Comparison of ENCODE assay signal across 8 mouse cellular contexts in genomic region chr13:112987532-112987943, GRCm38 (mm10). TPM values are rescaled to one million over a fixed set of nuclear protein-coding genes. Genes with fewer than 3 reads are reported as not detected.
DNase-seq lines count a peak whose midpoint lies in the region; ATAC-seq and TF ChIP-seq lines count a peak whose summit lies in the region.

Gene Ccno (plus strand): TSS chr13:112987802.

- H3K27ac ChIP-seq in bone marrow macrophage, adult 2 months (ENCODE audit: insufficient read depth, low read depth, low read length) = no peak within 1 kb of the TSS
- H3K27ac ChIP-seq in embryonic fibroblast, embryonic 13.5 days (ENCODE audit: insufficient read depth, low read length) = no peak within 1 kb of the TSS
- H3K27ac ChIP-seq in kidney, embryonic 14.5 days (ENCODE audit: low read depth, low read length) = no peak within 1 kb of the TSS
- no peak within 1 kb of the TSS for H3K27ac ChIP-seq in limb, embryonic 14.5 days (replicated peaks; ENCODE audit: low read depth, low read length)
- no peak within 1 kb of the TSS for H3K27ac ChIP-seq in midbrain, postnatal 0 days (ENCODE audit: low read depth, low read length)

- H3K4me3 ChIP-seq in bone marrow macrophage, adult 2 months (ENCODE audit: insufficient read depth, low read length) = peak within 1 kb of the TSS; percentile 62
- H3K4me3 ChIP-seq in embryonic fibroblast, embryonic 13.5 days (ENCODE audit: insufficient read depth, low read length) = peak within 1 kb of the TSS; percentile 42
- H3K4me3 ChIP-seq in kidney, embryonic 14.5 days (ENCODE audit: low read length) = peak within 1 kb of the TSS; percentile 53
- peak within 1 kb of the TSS; percentile 54 for H3K4me3 ChIP-seq in limb, embryonic 14.5 days (replicated peaks; ENCODE audit: low read length)
- H3K4me3 ChIP-seq in midbrain, postnatal 0 days (ENCODE audit: low read depth, low read length) = peak within 1 kb of the TSS; percentile 58

- no peaks in the 10 kb centered on the region for H3K36me3 ChIP-seq in kidney, embryonic 14.5 days (ENCODE audit: control insufficient read depth, insufficient read depth, low read length)
- no peaks in the 10 kb centered on the region for H3K36me3 ChIP-seq in limb, embryonic 14.5 days (ENCODE audit: control insufficient read depth, insufficient read depth, low read length)
- H3K36me3 ChIP-seq in midbrain, postnatal 0 days (ENCODE audit: insufficient read depth, low read length) = no peaks in the 10 kb centered on the region

- no peaks in the 10 kb centered on the region for H3K9me3 ChIP-seq in kidney, embryonic 14.5 days (ENCODE audit: control insufficient read depth, low read length)
- no peaks in the 10 kb centered on the region for H3K9me3 ChIP-seq in limb, embryonic 14.5 days (ENCODE audit: control insufficient read depth, low read length)
- H3K9me3 ChIP-seq in midbrain, postnatal 0 days (ENCODE audit: low read length) = no peaks in the 10 kb centered on the region

- no peak for TF ChIP-seq CTCF in bone marrow macrophage, adult 2 months (IDR thresholded peaks at IDR 0.05; ENCODE audit: low read depth, low read length)
- no peak for TF ChIP-seq CTCF in embryonic fibroblast, embryonic 13.5 days (IDR thresholded peaks at IDR 0.05; ENCODE audit: borderline replicate concordance, insufficient read depth, low read length)
- 0 out of 2 replicates have a peak, but pooled peaks have one; percentile 1 for TF ChIP-seq CTCF in midbrain, postnatal 0 days (IDR thresholded peaks at IDR 0.05)

- under 1% methylated on average over 45 of the region's 47 CpGs for WGBS in kidney, embryonic 14.5 days
- WGBS in limb, embryonic 14.5 days = under 1% methylated on average over 33 of the region's 47 CpGs
- WGBS in midbrain, postnatal 0 days = 1% methylated on average over 45 of the region's 47 CpGs

- peaks cover 7% of the 10 kb centered on the region for H3K4me1 ChIP-seq in bone marrow macrophage, adult 2 months (ENCODE audit: control insufficient read depth, insufficient read depth, low read length)
- H3K4me1 ChIP-seq in embryonic fibroblast, embryonic 13.5 days (ENCODE audit: control insufficient read depth, insufficient read depth, low read length) = no peaks in the 10 kb centered on the region; the same call in 1 of the 2 replicates
- peaks cover 30% of the 10 kb centered on the region for H3K4me1 ChIP-seq in kidney, embryonic 14.5 days (ENCODE audit: control insufficient read depth, insufficient read depth, low read length)
- H3K4me1 ChIP-seq in limb, embryonic 14.5 days (ENCODE audit: control insufficient read depth, insufficient read depth, low read length) = peaks cover 25% of the 10 kb centered on the region
- H3K4me1 ChIP-seq in midbrain, postnatal 0 days (ENCODE audit: insufficient read depth, low read length) = no peaks in the 10 kb centered on the region

- TF ChIP-seq POLR2A in bone marrow macrophage, adult 2 months (IDR thresholded peaks at IDR 0.05; ENCODE audit: borderline replicate concordance, low read depth, low read length) = no peak
- TF ChIP-seq POLR2A in embryonic fibroblast, embryonic 13.5 days (IDR thresholded peaks at IDR 0.05; ENCODE audit: low read depth, low read length) = peak; percentile 95
- TF ChIP-seq POLR2A in limb, embryonic 14.5 days (IDR thresholded peaks at IDR 0.05; ENCODE audit: borderline replicate concordance, extremely low read depth, insufficient read depth, insufficient read length) = no peak

- ATAC-seq in kidney, embryonic 14.5 days (ENCODE audit: low FRiP score, low TSS enrichment) = peak; percentile 96
- ATAC-seq in limb, embryonic 14.5 days (ENCODE audit: low FRiP score, low read depth) = peak; percentile 98
- peak; percentile 95 for ATAC-seq in midbrain, postnatal 0 days (ENCODE audit: low FRiP score)

- peak; percentile 79 to 80 for DNase-seq in B cell, adult 2 months
- DNase-seq in heart, adult 9 months (ENCODE audit: low spot score in 2 of 2) = peak; percentile 92
- peak; percentile 91 for DNase-seq in limb, embryonic 14.5 days (ENCODE audit: low spot score)
- DNase-seq in midbrain, postnatal 0 days (ENCODE audit: low spot score) = peak; percentile 95
- peak; percentile 51 to 62 for DNase-seq in spleen, postnatal 14 days (ENCODE audit: low spot score in 2 of 2)

- peak within 1 kb of the TSS; percentile 96 for H3K4me2 ChIP-seq in kidney, embryonic 14.5 days (replicated peaks; ENCODE audit: low read depth, low read length)
- peak within 1 kb of the TSS; percentile 99 for H3K4me2 ChIP-seq in limb, embryonic 14.5 days (replicated peaks; ENCODE audit: low read depth, low read length, severe bottlenecking)
- peak within 1 kb of the TSS; percentile 96 for H3K4me2 ChIP-seq in midbrain, postnatal 0 days (ENCODE audit: low read depth, low read length, poor library complexity, severe bottlenecking)

- H3K9ac ChIP-seq in kidney, embryonic 14.5 days (ENCODE audit: low read depth, low read length) = peak within 1 kb of the TSS; percentile 51
- H3K9ac ChIP-seq in limb, embryonic 14.5 days (ENCODE audit: low read depth, low read length, severe bottlenecking) = peak within 1 kb of the TSS; percentile 52
- H3K9ac ChIP-seq in midbrain, postnatal 0 days (replicated peaks; ENCODE audit: low read length, poor library complexity, severe bottlenecking) = peak within 1 kb of the TSS; percentile 46

- H3K27me3 ChIP-seq in kidney, embryonic 14.5 days (ENCODE audit: control insufficient read depth, insufficient read depth, low read length) = peaks cover 61% of the 10 kb centered on the region
- peaks cover 65% of the 10 kb centered on the region for H3K27me3 ChIP-seq in limb, embryonic 14.5 days (ENCODE audit: control insufficient read depth, insufficient read depth, low read length)
- H3K27me3 ChIP-seq in midbrain, postnatal 0 days (ENCODE audit: insufficient read depth, low read length) = peaks cover 50% of the 10 kb centered on the region

RNA-seq across cellular contexts. Expression of gene Ccno, which starts in this region (rescaled TPM):
- not detected in 2 replicates for polyA plus RNA-seq in bone marrow macrophage, adult 2 months (2012; ENCODE audit: insufficient read depth, insufficient read length, missing spikeins)
- polyA plus RNA-seq in embryonic fibroblast, embryonic 13.5 days (2011; ENCODE audit: insufficient read length, low read depth, missing spikeins) = 1.2 and 2.6 TPM in 2 replicates
- polyA plus RNA-seq in kidney, embryonic 14.5 days (2014; fragmentation: Nextera tagmentation; extraction: Ambion mirVana) = 0.17 and 0.55 TPM in 2 replicates
- 0.60 and 0.80 TPM in 2 replicates for polyA plus RNA-seq in limb, embryonic 14.5 days (2012; rRNA removed)
- 0.22 and 0.29 TPM in 2 replicates for polyA plus RNA-seq in limb, embryonic 14.5 days (2014; fragmentation: Nextera tagmentation; extraction: Ambion mirVana)
- 1.6 and 7.9 TPM in 2 replicates for total RNA-seq in midbrain, postnatal 0 days (2014; rRNA removed)
- polyA plus RNA-seq in midbrain, postnatal 0 days (2015; fragmentation: Nextera tagmentation; extraction: Ambion mirVana) = 1.0 and 1.1 TPM in 2 replicates

Comparison
In these comparisons a context has a peak if more than half of its experiments do, and no peak if none do; other contexts are left out.
1. Peak in ATAC-seq, H3K4me3 ChIP-seq, H3K9ac ChIP-seq and H3K4me2 ChIP-seq in kidney, embryonic 14.5 days; RNA of the gene not detected or under 1 TPM.
2. Peak in DNase-seq, ATAC-seq, H3K4me3 ChIP-seq, H3K9ac ChIP-seq and H3K4me2 ChIP-seq in limb, embryonic 14.5 days; RNA of the gene not detected or under 1 TPM.